Mouse (Mus musculus) thymus, adult 2 months (tissue): ENCODE data around the gene Gm9857. TPM values are rescaled to one million over a fixed set of nuclear protein-coding genes. Genes with fewer than 3 reads are reported as not detected.
A peak's percentile ranks its signal among the peaks of the same experiment; 100 is the strongest.

Experiments used
- DNase-seq: peaks from one replicate; pipeline ENCODE4 v3.0.0; 2021
- H3K27ac ChIP-seq: fragments of 200-500 bp; 2 replicates; pipeline ENCODE4 v1.5.1; 2012; ENCODE audit warnings: low read length, control low read depth; ENCODE audit not compliant: control insufficient read depth, insufficient read depth
- H3K27me3 ChIP-seq: fragments of 200-500 bp; 2 replicates; pipeline ENCODE4 v1.6.1; 2012; ENCODE audit warnings: mild to moderate bottlenecking, low read length, moderate library complexity, mixed read lengths; ENCODE audit not compliant: control insufficient read depth, insufficient read depth
- H3K36me3 ChIP-seq: fragments of 200-500 bp; 2 replicates; pipeline ENCODE4 v1.6.1; 2012; ENCODE audit warnings: mild to moderate bottlenecking, low read length, moderate library complexity; ENCODE audit not compliant: control insufficient read depth, insufficient read depth
- H3K4me1 ChIP-seq: fragments of 200-500 bp; replicated peaks from 2 replicates; pipeline ENCODE4 v1.6.1; 2012; ENCODE audit warnings: low read length; ENCODE audit not compliant: control insufficient read depth, insufficient read depth
- H3K4me3 ChIP-seq: fragments of 200-500 bp; 2 replicates; pipeline ENCODE4 v1.5.1; 2012; ENCODE audit warnings: mild to moderate bottlenecking, low read length, control low read depth, moderate library complexity; ENCODE audit not compliant: control insufficient read depth, insufficient read depth
- CTCF ChIP-seq: fragments of 200-500 bp; IDR thresholded peaks from 2 replicates; pipeline ENCODE4 v1.5.1; 2012; ENCODE audit warnings: mild to moderate bottlenecking, control low read depth, low read length, moderate library complexity, borderline replicate concordance; ENCODE audit not compliant: control insufficient read depth, poor library complexity, insufficient read depth; ENCODE audit errors: extremely low read depth
- POLR2A ChIP-seq: fragments of 200-500 bp; IDR thresholded peaks from 2 replicates; pipeline ENCODE4 v1.6.1; 2012; ENCODE audit warnings: mild to moderate bottlenecking, low read length, control low read depth, moderate library complexity; ENCODE audit not compliant: control insufficient read depth, poor library complexity, insufficient read depth; ENCODE audit errors: extremely low read depth
- WGBS: fragments of 180-500 bp; shearing (Covaris S2); methylation state at CpG from one replicate; pipeline ENCODE4 v1.1.7; 2018; 5-methylcytosine and 5-hydroxymethylcytosine counted together
- polyA plus RNA-seq: library from polyadenylated mRNA; depleted of rRNA; stranded (reverse); fragments of >200 nt; gene quantifications from 2 replicates; pipeline ENCODE4 v1.2.3, GENCODE M21; 2012

Gene Gm9857
- polyA plus RNA-seq, 1 experiment = 2.4 TPM

GRCm38 (mm10) chr3:108961655-108962054, 21.4 kb upstream of the Gm9857 start:
- no peaks in the 10 kb centered on the region for H3K36me3 ChIP-seq
- H3K4me1 ChIP-seq = peaks cover 26% of the 10 kb centered on the region
- DNase-seq = peak; percentile 57
- 20% methylated on average over 6 of the region's 6 CpGs for WGBS
- TF ChIP-seq POLR2A (no peak), CTCF (no peak)
- H3K27me3 ChIP-seq = no peaks in the 10 kb centered on the region
- peak overlapping the region; percentile 25; the same call in 1 of the 2 replicates for H3K4me3 ChIP-seq
- H3K27ac ChIP-seq = peak overlapping the region; percentile 66

GRCm38 (mm10) chr3:108961226-108961625, 21.0 kb upstream of the Gm9857 start:
- H3K4me3 ChIP-seq = no peak overlapping the region
- 92% methylated on average over 7 of the region's 7 CpGs for WGBS

GRCm38 (mm10) chr3:108959680-108960295, 19.5 kb upstream of the Gm9857 start:
- H3K4me1 ChIP-seq = peaks cover 26% of the 10 kb centered on the region
- WGBS = 91% methylated on average over 13 of the region's 13 CpGs
- H3K27ac ChIP-seq = no peak overlapping the region
- H3K27me3 ChIP-seq = no peaks in the 10 kb centered on the region
- DNase-seq = no peak
- H3K4me3 ChIP-seq = no peak overlapping the region
- TF ChIP-seq POLR2A (no peak), CTCF (no peak)
- H3K36me3 ChIP-seq = no peaks in the 10 kb centered on the region

More at GRCm38 (mm10) chr3:108961226-108961625, 21.0 kb upstream of the Gm9857 start:
- TF ChIP-seq CTCF = no peak
- no peak for TF ChIP-seq POLR2A
- Histone ChIP-seq H3K27me3 (no peaks in the 10 kb centered on the region), H3K27ac (peak overlapping the region; percentile 66), H3K36me3 (no peaks in the 10 kb centered on the region), H3K4me1 (peaks cover 26% of the 10 kb centered on the region)
- DNase-seq = no peak

GRCm38 (mm10) chr3:108957976-108958375, 17.7 kb upstream of the Gm9857 start:
- Histone ChIP-seq H3K27me3 (no peaks in the 10 kb centered on the region), H3K36me3 (no peaks in the 10 kb centered on the region), H3K4me3 (no peak overlapping the region), H3K27ac (no peak overlapping the region), H3K4me1 (peaks cover 18% of the 10 kb centered on the region)
- TF ChIP-seq POLR2A (no peak), CTCF (no peak)
- no peak for DNase-seq

- Histone ChIP-seq H3K27ac (no peak overlapping the region), H3K4me1 (peaks cover 7% of the 10 kb centered on the region; the same call in 1 of the 2 replicates), H3K4me3 (no peak overlapping the region), H3K36me3 (no peaks in the 10 kb centered on the region), H3K27me3 (no peaks in the 10 kb centered on the region)
- WGBS = 96% methylated on average over 10 of the region's 10 CpGs
- TF ChIP-seq CTCF = no peak
- TF ChIP-seq POLR2A = no peak
- no peak for DNase-seq
Measured at GRCm38 (mm10) chr3:108940996-108941395, 751 bp upstream of the Gm9857 start.

- Histone ChIP-seq H3K36me3 (no peaks in the 10 kb centered on the region), H3K27ac (no peak within 1 kb of the TSS), H3K4me1 (peaks cover 7% of the 10 kb centered on the region; the same call in 1 of the 2 replicates), H3K27me3 (no peaks in the 10 kb centered on the region), H3K4me3 (peak within 1 kb of the TSS; percentile 36)
- WGBS = 78% methylated on average over 5 of the region's 5 CpGs
- DNase-seq = no peak
- TF ChIP-seq CTCF (no peak), POLR2A (no peak)
Measured at GRCm38 (mm10) chr3:108939573-108939972, 672 bp downstream of the Gm9857 start, which contains the start of gene Henmt1. Gene Henmt1, plus strand, starts transcription at chr3:108939873.

- H3K36me3 ChIP-seq = no peaks in the 10 kb centered on the region
- no peak overlapping the region for H3K27ac ChIP-seq
- no peak for TF ChIP-seq POLR2A
- no peak for TF ChIP-seq CTCF
- H3K4me1 ChIP-seq = peaks cover 7% of the 10 kb centered on the region; the same call in 1 of the 2 replicates
- no peaks in the 10 kb centered on the region for H3K27me3 ChIP-seq
- DNase-seq = no peak
- H3K4me3 ChIP-seq = no peak overlapping the region
- WGBS = 89% methylated on average over 5 of the region's 5 CpGs
Measured at GRCm38 (mm10) chr3:108938691-108939090, 1.6 kb downstream of the Gm9857 start.
